Mouse (Mus musculus) stomach, postnatal 0 days (tissue): Measurements from ENCODE around the gene Wdr70. TPM values are rescaled to one million over a fixed set of nuclear protein-coding genes. Genes with fewer than 3 reads are reported as not detected.

Experiments
- ATAC-seq: fragments of 200-750 bp; cut with Nextera tagmentation; 2 replicates; pipeline ENCODE4 v1.8.0; 2017; ENCODE audit not compliant: low FRiP score, low TSS enrichment
- DNase-seq: peaks from one replicate; pipeline ENCODE4 v3.0.0-alpha.2; 2016; ENCODE audit warnings: low spot score
- H3K27ac ChIP-seq: fragments of 300-500 bp; sonication (generic); replicated peaks from 2 replicates; pipeline ENCODE4 v1.5.1; 2014; ENCODE audit warnings: mild to moderate bottlenecking, control low read depth
- H3K27me3 ChIP-seq: fragments of 300-500 bp; sonication (generic); 2 replicates; pipeline ENCODE4 v1.6.1; 2014; ENCODE audit warnings: low read length; ENCODE audit not compliant: control insufficient read depth, insufficient read depth
- H3K36me3 ChIP-seq: fragments of 300-500 bp; sonication (generic); 2 replicates; pipeline ENCODE4 v1.6.1; 2014; ENCODE audit warnings: low read length, mixed read lengths; ENCODE audit not compliant: control insufficient read depth, insufficient read depth
- H3K4me1 ChIP-seq: fragments of 300-500 bp; sonication (generic); replicated peaks from 2 replicates; pipeline ENCODE4 v1.6.1; 2014; ENCODE audit warnings: antibody characterized with exemption; ENCODE audit not compliant: control insufficient read depth, insufficient read depth
- H3K4me2 ChIP-seq: fragments of 300-500 bp; sonication (generic); replicated peaks from 2 replicates; pipeline ENCODE4 v1.6.1; 2014; ENCODE audit warnings: low read depth, mild to moderate bottlenecking, control low read depth, moderate library complexity
- H3K4me3 ChIP-seq: fragments of 300-500 bp; sonication (generic); 2 replicates; pipeline ENCODE4 v1.5.1; 2014; ENCODE audit warnings: low read depth, low read length, control low read depth
- H3K9ac ChIP-seq: fragments of 300-500 bp; sonication (generic); 2 replicates; pipeline ENCODE4 v1.6.1; 2014; ENCODE audit warnings: mild to moderate bottlenecking, low read length, control low read depth, mixed read lengths
- H3K9me3 ChIP-seq: fragments of 300-500 bp; sonication (generic); 2 replicates; pipeline ENCODE4 v1.6.1; 2016; ENCODE audit warnings: low read length; ENCODE audit not compliant: control insufficient read depth
- CTCF ChIP-seq: IDR thresholded peaks from 2 replicates; pipeline ENCODE4 v1.5.1; 2016; ENCODE audit warnings: antibody characterized with exemption, low read depth, mild to moderate bottlenecking, moderate library complexity
- EP300 ChIP-seq: optimal IDR thresholded peaks from 2 replicates; pipeline ENCODE3; 2016; ENCODE audit warnings: antibody characterized with exemption
- WGBS: fragments of 180-500 bp; shearing (Covaris S2); extraction: QIAGEN DNeasy Blood & Tissue Kit; methylation state at CpG from one replicate; pipeline ENCODE4 v1.1.7; 2014; 5-methylcytosine and 5-hydroxymethylcytosine counted together
- polyA plus RNA-seq: library from polyadenylated mRNA; unstranded; fragments of >200 nt; fragmentation: Nextera tagmentation; extraction: Ambion mirVana; gene quantifications from 2 replicates; pipeline ENCODE4 v1.2.1, GENCODE M21; 2015

Gene Wdr70
- polyA plus RNA-seq, 1 experiment from 2014 or later = 22.6 TPM

- Histone ChIP-seq H3K9me3 (no peaks in the 10 kb centered on the region), H3K4me2 (no peak overlapping the region), H3K27ac (no peak overlapping the region), H3K9ac (no peak overlapping the region), H3K4me1 (no peaks in the 10 kb centered on the region), H3K4me3 (no peak overlapping the region), H3K27me3 (no peaks in the 10 kb centered on the region), H3K36me3 (no peaks in the 10 kb centered on the region)
- 75% methylated on average over 7 of the region's 7 CpGs for WGBS
- DNase-seq (no peak), ATAC-seq (no peak)
- TF ChIP-seq EP300 = no peak
These were observed 148.4 kb downstream of the Wdr70 start for GRCm38 (mm10) chr15:7950561-7950960.

- no peak overlapping the region for H3K4me2 ChIP-seq
- H3K9me3 ChIP-seq = no peaks in the 10 kb centered on the region
- H3K9ac ChIP-seq = no peak overlapping the region
- H3K4me3 ChIP-seq = no peak overlapping the region
- no peaks in the 10 kb centered on the region for H3K4me1 ChIP-seq
- no peaks in the 10 kb centered on the region for H3K27me3 ChIP-seq
- ATAC-seq (no peak), DNase-seq (no peak)
- H3K27ac ChIP-seq = no peak overlapping the region
- H3K36me3 ChIP-seq = no peaks in the 10 kb centered on the region
- TF ChIP-seq EP300 (no peak), CTCF (no peak)
- WGBS = 51% methylated on average over 3 of the region's 3 CpGs
These were observed 157.3 kb downstream of the Wdr70 start for GRCm38 (mm10) chr15:7941690-7942089.

- TF ChIP-seq EP300 (no peak), CTCF (no peak)
- no peak overlapping the region for H3K4me2 ChIP-seq
- no peaks in the 10 kb centered on the region for H3K36me3 ChIP-seq
- H3K9ac ChIP-seq = no peak overlapping the region
- WGBS = 65% methylated on average over 7 of the region's 7 CpGs
- H3K27me3 ChIP-seq = no peaks in the 10 kb centered on the region
- DNase-seq (no peak), ATAC-seq (no peak)
- no peaks in the 10 kb centered on the region for H3K9me3 ChIP-seq
- no peak overlapping the region for H3K27ac ChIP-seq
- H3K4me3 ChIP-seq = no peak overlapping the region
- H3K4me1 ChIP-seq = no peaks in the 10 kb centered on the region
These were observed 163.3 kb downstream of the Wdr70 start for GRCm38 (mm10) chr15:7935571-7936165.

GRCm38 (mm10) chr15:7934580-7934979, 164.4 kb downstream of the Wdr70 start:
- DNase-seq (no peak), ATAC-seq (no peak)
- Histone ChIP-seq H3K36me3 (no peaks in the 10 kb centered on the region), H3K9me3 (no peaks in the 10 kb centered on the region), H3K4me2 (no peak overlapping the region), H3K4me3 (no peak overlapping the region), H3K9ac (no peak overlapping the region), H3K27me3 (no peaks in the 10 kb centered on the region), H3K27ac (no peak overlapping the region), H3K4me1 (no peaks in the 10 kb centered on the region)
- WGBS = 32% methylated on average over 4 of the region's 4 CpGs
- TF ChIP-seq EP300 = no peak
- no peak for TF ChIP-seq CTCF

GRCm38 (mm10) chr15:7934105-7934504, 164.9 kb downstream of the Wdr70 start:
- H3K4me3 ChIP-seq = no peak overlapping the region
- no peaks in the 10 kb centered on the region for H3K9me3 ChIP-seq
- H3K9ac ChIP-seq = no peak overlapping the region
- TF ChIP-seq EP300 = no peak
- TF ChIP-seq CTCF = no peak
- DNase-seq (peak; percentile 15), ATAC-seq (no peak)
- H3K4me1 ChIP-seq = no peaks in the 10 kb centered on the region
- no peaks in the 10 kb centered on the region for H3K36me3 ChIP-seq
- H3K4me2 ChIP-seq = no peak overlapping the region
- H3K27me3 ChIP-seq = no peaks in the 10 kb centered on the region
- H3K27ac ChIP-seq = no peak overlapping the region
- 43% methylated on average over 16 of the region's 16 CpGs for WGBS

GRCm38 (mm10) chr15:7931605-7932008, 167.4 kb downstream of the Wdr70 start:
- Histone ChIP-seq H3K9me3 (no peaks in the 10 kb centered on the region), H3K4me1 (no peaks in the 10 kb centered on the region), H3K36me3 (no peaks in the 10 kb centered on the region), H3K9ac (no peak overlapping the region), H3K27ac (no peak overlapping the region), H3K4me2 (no peak overlapping the region), H3K4me3 (no peak overlapping the region), H3K27me3 (no peaks in the 10 kb centered on the region)
- no peak for TF ChIP-seq EP300
- TF ChIP-seq CTCF = no peak
- WGBS = 31% methylated on average over 8 of the region's 8 CpGs
- peak; percentile 44 for DNase-seq
- peak; percentile 92 for ATAC-seq
